Mouse (Mus musculus): ENCODE results near the gene Grm2. TPM values are rescaled to one million over a fixed set of nuclear protein-coding genes. Genes with fewer than 3 reads are reported as not detected.

Grm2 gene
- polyA plus RNA-seq, 1 experiment: not detected

- Histone ChIP-seq H3K27me3 (ENCODE audit: control insufficient read depth, insufficient read depth, insufficient read length) (no peaks in the 10 kb centered on the region), H3K4me2 (ENCODE audit: low read depth) (no peak overlapping the region), H3K4me3 (no peak overlapping the region), H3K36me3 (ENCODE audit: control insufficient read depth, insufficient read depth) (peaks cover 6% of the 10 kb centered on the region), H3ac (ENCODE audit: control insufficient read depth, insufficient read length) (no peak overlapping the region), H3K79me2 (ENCODE audit: control insufficient read depth, insufficient read depth) (peaks cover 6% of the 10 kb centered on the region)
- no peak for TF ChIP-seq SRF (IDR thresholded peaks at IDR 0.05; ENCODE audit: control insufficient read depth, insufficient read length, low read depth)
- TF ChIP-seq USF1 (IDR thresholded peaks at IDR 0.05; ENCODE audit: low read depth): peak; percentile 9
- peak in 2 of 3 experiments; percentile 15 to 64 for TF ChIP-seq MYOD1 (IDR thresholded peaks at IDR 0.05; ENCODE audit: control insufficient read depth in 1 of 3, insufficient read length in 2 of 3, low read depth in 2 of 3)
- TF ChIP-seq MYOG (IDR thresholded peaks at IDR 0.05; ENCODE audit: control insufficient read depth in 1 of 3, insufficient read depth in 1 of 3, insufficient read length in 2 of 3, low read depth in 2 of 3): peak in 2 of 3 experiments; percentile 62 to 72
Observed at GRCm38 (mm10) chr9:106678242-106678641, 22.4 kb upstream of the Grm2 start.

GRCm38 (mm10) chr9:106677702-106678101 is 21.8 kb upstream of the Grm2 start:
- no peak overlapping the region for H3K4me3 ChIP-seq
- peaks cover under 1% of the 10 kb centered on the region for H3K79me2 ChIP-seq (ENCODE audit: control insufficient read depth, insufficient read depth)
- no peaks in the 10 kb centered on the region for H3K27me3 ChIP-seq (ENCODE audit: control insufficient read depth, insufficient read depth, insufficient read length)
- no peak overlapping the region for H3ac ChIP-seq (ENCODE audit: control insufficient read depth, insufficient read length)
- TF ChIP-seq REST (IDR thresholded peaks at IDR 0.05; ENCODE audit: insufficient read depth, insufficient read length) (no peak), USF1 (IDR thresholded peaks at IDR 0.05; ENCODE audit: low read depth) (no peak), POLR2AphosphoS2 (IDR thresholded peaks at IDR 0.05; ENCODE audit: insufficient read length, low read depth) (no peak), SRF (IDR thresholded peaks at IDR 0.05; ENCODE audit: control insufficient read depth, insufficient read length, low read depth) (no peak), TCF12 (IDR thresholded peaks at IDR 0.05; ENCODE audit: insufficient read depth, poor library complexity, severe bottlenecking) (no peak), TCF3 (IDR thresholded peaks at IDR 0.05; ENCODE audit: insufficient read length, low read depth) (no peak), POLR2A (IDR thresholded peaks at IDR 0.05; ENCODE audit: insufficient read length, low read depth) (no peak), MAX (IDR thresholded peaks at IDR 0.05; ENCODE audit: low read depth) (no peak), MYOG (IDR thresholded peaks at IDR 0.05; ENCODE audit: control insufficient read depth in 1 of 3, insufficient read depth in 1 of 3, insufficient read length in 2 of 3, low read depth in 2 of 3) (no peak), CEBPB (IDR thresholded peaks at IDR 0.05; ENCODE audit: insufficient read depth, poor library complexity, severe bottlenecking) (no peak), MYOD1 (IDR thresholded peaks at IDR 0.05; ENCODE audit: control insufficient read depth in 1 of 3, insufficient read length in 2 of 3, low read depth in 2 of 3) (no peak), E2F4 (IDR thresholded peaks at IDR 0.05; ENCODE audit: insufficient read depth) (no peak)
- H3K4me2 ChIP-seq (ENCODE audit: low read depth): no peak overlapping the region
- H3K36me3 ChIP-seq (ENCODE audit: control insufficient read depth, insufficient read depth): peaks cover 6% of the 10 kb centered on the region

- Histone ChIP-seq H3K36me3 (ENCODE audit: control insufficient read depth, insufficient read depth) (peaks cover 10% of the 10 kb centered on the region), H3K27me3 (ENCODE audit: control insufficient read depth, insufficient read depth, insufficient read length) (no peaks in the 10 kb centered on the region), H3K4me2 (ENCODE audit: low read depth) (no peak overlapping the region), H3ac (ENCODE audit: control insufficient read depth, insufficient read length) (no peak overlapping the region), H3K79me2 (ENCODE audit: control insufficient read depth, insufficient read depth) (no peaks in the 10 kb centered on the region), H3K4me3 (no peak overlapping the region)
- no peak for TF ChIP-seq MYOD1 (IDR thresholded peaks at IDR 0.05; ENCODE audit: control insufficient read depth in 1 of 3, insufficient read length in 2 of 3, low read depth in 2 of 3)
- TF ChIP-seq CEBPB (IDR thresholded peaks at IDR 0.05; ENCODE audit: insufficient read depth, poor library complexity, severe bottlenecking): peak; percentile 67; the same call in 1 of the 2 replicates
Observed at GRCm38 (mm10) chr9:106676571-106676970, 20.7 kb upstream of the Grm2 start.

- H3K4me2 ChIP-seq (ENCODE audit: low read depth): peak overlapping the region; percentile 24
- no peak overlapping the region for H3ac ChIP-seq (ENCODE audit: control insufficient read depth, insufficient read length)
- H3K79me2 ChIP-seq (ENCODE audit: control insufficient read depth, insufficient read depth): no peaks in the 10 kb centered on the region
- H3K4me3 ChIP-seq: no peak overlapping the region
- H3K36me3 ChIP-seq (ENCODE audit: control insufficient read depth, insufficient read depth): peaks cover 10% of the 10 kb centered on the region
- no peak for TF ChIP-seq SRF (IDR thresholded peaks at IDR 0.05; ENCODE audit: control insufficient read depth, insufficient read length, low read depth)
- no peak for TF ChIP-seq MYOD1 (IDR thresholded peaks at IDR 0.05; ENCODE audit: control insufficient read depth in 1 of 3, insufficient read length in 2 of 3, low read depth in 2 of 3)
- TF ChIP-seq POLR2AphosphoS2 (IDR thresholded peaks at IDR 0.05; ENCODE audit: insufficient read length, low read depth): no peak
- TF ChIP-seq TCF3 (IDR thresholded peaks at IDR 0.05; ENCODE audit: insufficient read length, low read depth): no peak
- TF ChIP-seq POLR2A (IDR thresholded peaks at IDR 0.05; ENCODE audit: insufficient read length, low read depth): no peak
- TF ChIP-seq MYOG (IDR thresholded peaks at IDR 0.05; ENCODE audit: control insufficient read depth in 1 of 3, insufficient read depth in 1 of 3, insufficient read length in 2 of 3, low read depth in 2 of 3): no peak
- TF ChIP-seq E2F4 (IDR thresholded peaks at IDR 0.05; ENCODE audit: insufficient read depth): no peak
- TF ChIP-seq TCF12 (IDR thresholded peaks at IDR 0.05; ENCODE audit: insufficient read depth, poor library complexity, severe bottlenecking): no peak
- TF ChIP-seq REST (IDR thresholded peaks at IDR 0.05; ENCODE audit: insufficient read depth, insufficient read length): no peak
- TF ChIP-seq USF1 (IDR thresholded peaks at IDR 0.05; ENCODE audit: low read depth): no peak
- no peak for TF ChIP-seq MAX (IDR thresholded peaks at IDR 0.05; ENCODE audit: low read depth)
- TF ChIP-seq CEBPB (IDR thresholded peaks at IDR 0.05; ENCODE audit: insufficient read depth, poor library complexity, severe bottlenecking): no peak
- no peaks in the 10 kb centered on the region for H3K27me3 ChIP-seq (ENCODE audit: control insufficient read depth, insufficient read depth, insufficient read length)
Observed at GRCm38 (mm10) chr9:106675965-106676364, 20.1 kb upstream of the Grm2 start.

GRCm38 (mm10) chr9:106675480-106675879 is 19.6 kb upstream of the Grm2 start:
- Histone ChIP-seq H3K79me2 (ENCODE audit: control insufficient read depth, insufficient read depth) (no peaks in the 10 kb centered on the region), H3K36me3 (ENCODE audit: control insufficient read depth, insufficient read depth) (peaks cover 10% of the 10 kb centered on the region), H3K4me2 (ENCODE audit: low read depth) (peak overlapping the region; percentile 4)

More at GRCm38 (mm10) chr9:106675480-106675879, 19.6 kb upstream of the Grm2 start:
- Histone ChIP-seq H3K4me3 (no peak overlapping the region), H3K27me3 (ENCODE audit: control insufficient read depth, insufficient read depth, insufficient read length) (no peaks in the 10 kb centered on the region), H3ac (ENCODE audit: control insufficient read depth, insufficient read length) (no peak overlapping the region)
- no peak for TF ChIP-seq USF1 (IDR thresholded peaks at IDR 0.05; ENCODE audit: low read depth)
- TF ChIP-seq REST (IDR thresholded peaks at IDR 0.05; ENCODE audit: insufficient read depth, insufficient read length): no peak
- TF ChIP-seq POLR2A (IDR thresholded peaks at IDR 0.05; ENCODE audit: insufficient read length, low read depth): no peak
- TF ChIP-seq MAX (IDR thresholded peaks at IDR 0.05; ENCODE audit: low read depth): no peak
- TF ChIP-seq CEBPB (IDR thresholded peaks at IDR 0.05; ENCODE audit: insufficient read depth, poor library complexity, severe bottlenecking): no peak
- TF ChIP-seq TCF12 (IDR thresholded peaks at IDR 0.05; ENCODE audit: insufficient read depth, poor library complexity, severe bottlenecking): no peak
- no peak for TF ChIP-seq SRF (IDR thresholded peaks at IDR 0.05; ENCODE audit: control insufficient read depth, insufficient read length, low read depth)
- TF ChIP-seq E2F4 (IDR thresholded peaks at IDR 0.05; ENCODE audit: insufficient read depth): no peak
- no peak for TF ChIP-seq MYOD1 (IDR thresholded peaks at IDR 0.05; ENCODE audit: control insufficient read depth in 1 of 3, insufficient read length in 2 of 3, low read depth in 2 of 3)
- no peak for TF ChIP-seq TCF3 (IDR thresholded peaks at IDR 0.05; ENCODE audit: insufficient read length, low read depth)
- TF ChIP-seq POLR2AphosphoS2 (IDR thresholded peaks at IDR 0.05; ENCODE audit: insufficient read length, low read depth): no peak
